Mouse (Mus musculus) heart, postnatal 0 days (tissue): ENCODE results near the gene Cyp1a2. TPM values are rescaled to one million over a fixed set of nuclear protein-coding genes. Genes with fewer than 3 reads are reported as not detected.
A peak's percentile ranks its signal among the peaks of the same experiment; 100 is the strongest.
"Not testable (repeated sequence)": the region's sequence is repeated elsewhere in the genome, so short reads cannot be mapped to it uniquely, and the experiment has no call there.

Experiments used
- ATAC-seq: fragments of 200-750 bp; cut with Nextera tagmentation; 2 replicates; pipeline ENCODE4 v1.8.0; 2017; ENCODE audit warnings: low read depth, moderate number of reproducible peaks, moderate library complexity; ENCODE audit not compliant: insufficient read depth
- DNase-seq: peaks from one replicate; pipeline ENCODE4 v3.0.0-alpha.2; 2016; ENCODE audit warnings: low spot score
- H3K27ac ChIP-seq: fragments of 300-500 bp; sonication (generic); 2 replicates; pipeline ENCODE4 v1.5.1; 2014; ENCODE audit warnings: low read depth, mild to moderate bottlenecking
- H3K27me3 ChIP-seq: fragments of 300-500 bp; sonication (generic); 2 replicates; pipeline ENCODE4 v1.6.1; 2014; ENCODE audit warnings: low read length, mixed read lengths; ENCODE audit not compliant: control insufficient read depth, insufficient read depth
- H3K36me3 ChIP-seq: fragments of 300-500 bp; sonication (generic); replicated peaks from 2 replicates; pipeline ENCODE4 v1.6.1; 2014; ENCODE audit warnings: low read length, mixed read lengths; ENCODE audit not compliant: control insufficient read depth, insufficient read depth
- H3K4me1 ChIP-seq: fragments of 300-500 bp; sonication (generic); 2 replicates; pipeline ENCODE4 v1.6.1; 2014; ENCODE audit warnings: antibody characterized with exemption; ENCODE audit not compliant: control insufficient read depth, insufficient read depth
- H3K4me2 ChIP-seq: fragments of 300-500 bp; sonication (generic); 2 replicates; pipeline ENCODE4 v1.6.1; 2014; ENCODE audit warnings: low read depth, mild to moderate bottlenecking, low read length, moderate library complexity
- H3K4me3 ChIP-seq: fragments of 300-500 bp; sonication (generic); 2 replicates; pipeline ENCODE4 v1.5.1; 2014; ENCODE audit warnings: low read depth, low read length
- H3K9ac ChIP-seq: fragments of 300-500 bp; sonication (generic); replicated peaks from 2 replicates; pipeline ENCODE4 v1.6.1; 2014; ENCODE audit warnings: low read depth, low read length, mixed read lengths
- H3K9me3 ChIP-seq: fragments of 300-500 bp; sonication (generic); replicated peaks from 2 replicates; pipeline ENCODE4 v1.6.1; 2016; ENCODE audit warnings: low read length; ENCODE audit not compliant: control insufficient read depth
- CTCF ChIP-seq: IDR thresholded peaks from 2 replicates; pipeline ENCODE4 v1.5.1; 2016; ENCODE audit warnings: antibody characterized with exemption, control low read depth, low read depth
- EP300 ChIP-seq: IDR thresholded peaks from 2 replicates; pipeline ENCODE4 v1.6.1; 2016; ENCODE audit warnings: antibody characterized with exemption, low read depth
- WGBS: fragments of 180-500 bp; shearing (Covaris S2); extraction: QIAGEN DNeasy Blood & Tissue Kit; methylation state at CpG from one replicate; pipeline ENCODE4 v1.1.7; 2014; 5-methylcytosine and 5-hydroxymethylcytosine counted together
- polyA plus RNA-seq: library from polyadenylated mRNA; unstranded; fragments of >200 nt; fragmentation: Nextera tagmentation; extraction: Ambion mirVana; gene quantifications from 2 replicates; pipeline ENCODE4 v1.2.1, GENCODE M21; 2015
- total RNA-seq: library from RNA; depleted of rRNA; stranded (reverse); fragments of >200 nt; gene quantifications from 2 replicates; pipeline ENCODE4 v1.2.3, GENCODE M21; 2014; ENCODE audit warnings: low replicate concordance

Gene Cyp1a2
- total and polyA plus RNA-seq, 2 experiments from 2014 or later: not detected

DNA sequence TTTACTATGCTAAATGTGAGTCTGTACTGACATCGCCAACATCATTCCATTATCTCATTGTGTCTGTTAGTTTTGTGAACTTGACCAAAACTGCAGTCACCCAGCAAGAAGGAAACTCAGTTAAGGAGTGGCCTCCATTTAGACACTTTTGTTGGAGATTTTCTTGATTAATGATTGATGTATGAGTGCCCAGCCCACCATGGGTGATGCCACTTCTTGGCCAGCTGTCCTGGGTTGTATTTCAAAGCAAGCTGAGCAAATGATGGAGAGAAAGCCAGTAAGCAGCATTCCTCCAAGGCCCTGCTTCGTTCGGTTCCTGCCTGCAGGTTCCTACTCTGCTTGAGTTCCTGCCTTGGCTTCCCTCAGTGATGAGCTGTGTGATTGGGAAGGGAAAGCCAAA, 37.2 kb upstream of the Cyp1a2 start:
- Histone ChIP-seq H3K4me3 (no peak overlapping the region), H3K27me3 (no peaks in the 10 kb centered on the region), H3K4me2 (no peak overlapping the region), H3K4me1 (peaks cover 19% of the 10 kb centered on the region), H3K27ac (no peak overlapping the region), H3K36me3 (peaks cover 46% of the 10 kb centered on the region), H3K9ac (no peak overlapping the region), H3K9me3 (no peaks in the 10 kb centered on the region)
- ATAC-seq (no peak), DNase-seq (no peak)
- no peak for TF ChIP-seq CTCF
- no peak for TF ChIP-seq EP300
- WGBS: 81% methylated on average over 3 of the region's 3 CpGs

DNA sequence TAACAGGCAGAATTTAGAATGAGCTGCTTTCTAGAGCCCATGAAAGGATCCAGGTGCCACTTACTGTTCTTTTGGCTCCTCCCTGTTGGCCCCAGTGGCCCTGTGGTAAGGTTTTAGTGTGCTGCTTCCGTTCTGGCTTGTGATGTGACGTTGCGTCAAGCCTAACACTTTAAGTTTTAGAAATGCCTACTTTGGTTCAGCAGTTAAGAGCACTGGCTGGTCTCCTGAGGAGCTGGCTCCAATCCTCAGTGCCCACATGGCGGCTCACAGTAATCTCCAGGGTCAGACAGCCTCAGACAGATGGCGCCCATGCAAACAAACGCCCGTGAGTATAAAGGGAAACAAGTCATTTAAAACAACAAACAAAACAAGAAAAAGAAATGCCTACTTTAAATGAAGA, 34.9 kb upstream of the Cyp1a2 start:
- Histone ChIP-seq H3K9me3 (no peaks in the 10 kb centered on the region), H3K27ac (no peak overlapping the region), H3K27me3 (no peaks in the 10 kb centered on the region), H3K9ac (no peak overlapping the region), H3K4me1 (peaks cover 8% of the 10 kb centered on the region), H3K36me3 (peaks cover 59% of the 10 kb centered on the region), H3K4me2 (no peak overlapping the region), H3K4me3 (no peak overlapping the region)
- DNase-seq (no peak), ATAC-seq (no peak)
- TF ChIP-seq EP300 (no peak), CTCF (no peak)
- WGBS: 91% methylated on average over 7 of the region's 7 CpGs

DNA sequence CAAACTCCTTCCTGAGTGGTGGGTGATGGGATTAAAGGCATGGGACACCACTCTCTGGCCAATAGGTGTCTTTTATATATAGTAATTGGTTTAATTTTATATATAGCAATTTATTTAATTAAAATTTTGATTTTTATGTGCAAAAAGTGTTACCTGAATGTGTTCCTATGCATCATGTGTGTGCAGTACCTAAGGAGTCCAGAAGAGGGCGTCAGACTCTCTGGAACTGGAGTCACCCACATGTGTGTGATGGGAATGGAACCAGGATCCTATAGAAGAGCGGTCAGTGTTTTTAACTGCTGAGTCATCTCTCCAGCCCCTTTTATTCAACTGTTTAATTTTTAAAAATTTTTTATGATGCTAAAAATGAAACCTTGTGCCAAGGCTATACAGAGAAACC, 28.7 kb upstream of the Cyp1a2 start:
- ATAC-seq (no peak), DNase-seq (no peak)
- Histone ChIP-seq H3K9me3 (peaks cover 4% of the 10 kb centered on the region; the same call in 1 of the 2 replicates), H3K9ac (no peak overlapping the region), H3K4me2 (no peak overlapping the region), H3K4me1 (peaks cover 4% of the 10 kb centered on the region), H3K27ac (no peak overlapping the region), H3K4me3 (no peak overlapping the region), H3K27me3 (no peaks in the 10 kb centered on the region), H3K36me3 (peaks cover 48% of the 10 kb centered on the region)
- TF ChIP-seq CTCF: no peak
- no peak for TF ChIP-seq EP300
- WGBS: 71% methylated on average over 2 of the region's 2 CpGs

DNA sequence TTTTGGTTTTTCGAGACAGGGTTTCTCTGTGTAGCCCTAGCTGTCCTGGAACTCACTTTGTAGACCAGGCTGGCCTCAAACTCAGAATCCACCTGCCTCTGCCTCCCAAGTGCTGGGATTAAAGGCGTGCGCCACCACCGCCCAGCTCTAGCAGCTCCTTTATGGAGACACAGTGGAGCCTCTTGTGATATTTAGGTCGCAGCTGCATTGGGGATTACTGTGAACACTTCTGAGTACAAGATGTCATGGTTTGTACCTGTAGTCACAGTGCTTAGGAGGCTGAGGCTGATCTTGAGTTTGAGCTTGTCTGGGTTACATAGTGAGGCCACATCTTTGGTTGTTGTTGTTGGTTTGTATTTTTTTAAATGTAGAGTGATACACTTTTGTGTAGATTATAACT, 26.7 kb upstream of the Cyp1a2 start:
- WGBS: 93% methylated on average over 5 of the region's 5 CpGs
- H3K27me3 ChIP-seq, ATAC-seq, H3K9me3 ChIP-seq, H3K9ac ChIP-seq, H3K4me1 ChIP-seq, DNase-seq, H3K4me3 ChIP-seq, H3K27ac ChIP-seq, H3K4me2 ChIP-seq: not testable (repeated sequence)
- peaks cover 28% of the 10 kb centered on the region for H3K36me3 ChIP-seq

DNA sequence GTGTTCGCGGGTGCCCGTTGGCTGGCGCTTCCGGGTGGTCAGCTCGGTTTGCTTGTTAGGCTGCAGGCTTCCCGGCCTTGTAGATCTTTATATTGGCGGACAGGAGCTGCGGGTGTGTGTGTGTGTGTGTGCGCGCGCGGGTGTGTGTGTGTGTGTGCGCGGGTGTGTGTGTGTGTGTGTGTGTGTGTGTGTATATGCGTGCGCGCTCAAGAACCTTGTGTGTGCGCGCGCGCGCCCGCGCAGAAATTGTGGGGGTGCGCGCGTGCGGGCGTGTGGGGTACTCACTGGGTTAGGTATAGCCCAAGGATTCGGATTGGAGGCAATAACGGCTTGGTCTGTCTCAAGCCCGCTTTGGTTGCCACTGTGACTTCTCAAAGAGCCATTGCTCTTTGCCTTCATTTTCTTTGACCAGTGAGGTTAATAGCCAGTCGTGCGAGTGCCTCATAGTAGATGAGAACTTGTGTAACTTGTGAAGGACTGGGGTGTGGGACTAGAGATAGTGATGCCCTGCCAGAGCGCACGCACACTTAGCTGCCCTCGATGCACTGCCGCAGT, 25.3 kb upstream of the Cyp1a2 start:
- DNase-seq: peak; percentile 18

DNA sequence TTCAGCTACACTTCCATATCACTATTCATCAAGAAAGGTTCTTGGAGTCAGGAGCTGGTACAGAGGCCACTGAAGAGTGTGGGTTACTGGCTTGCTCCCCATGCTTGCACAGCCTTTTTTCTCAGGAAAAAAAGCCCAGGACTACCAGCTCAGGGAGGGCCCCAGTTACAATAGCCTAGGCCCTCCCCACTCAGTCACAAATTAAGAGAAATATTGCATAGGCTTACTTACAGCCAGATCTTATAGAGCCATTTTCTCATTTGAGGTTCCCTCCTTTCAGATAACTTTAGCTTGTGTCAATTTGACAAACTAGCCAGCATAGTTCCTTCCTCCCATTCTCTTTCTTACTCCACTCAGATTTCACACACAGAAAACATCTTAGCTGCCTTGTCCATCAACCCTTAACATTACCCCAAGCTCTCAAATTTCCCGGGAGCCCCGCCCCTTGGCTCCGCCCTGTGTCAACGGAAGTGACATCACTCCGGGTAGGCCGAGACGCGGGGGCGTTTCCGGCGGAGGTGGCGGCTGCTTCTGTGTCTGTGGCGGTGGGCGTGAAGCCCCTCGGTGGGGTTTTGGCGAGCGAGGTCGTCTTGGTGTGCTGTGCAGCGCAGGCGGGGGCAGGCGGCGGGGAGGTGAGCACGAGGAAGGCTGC, 24.7 kb upstream of the Cyp1a2 start, which contains the start of gene Edc3:
TSS of gene Edc3 (plus strand) at position 473 of the 652 bp plus-strand sequence.
- H3K27me3 ChIP-seq: no peaks in the 10 kb centered on the region
- DNase-seq (peak; percentile 82), ATAC-seq (peak; percentile 95)
- peak within 1 kb of the TSS; percentile 85 for H3K4me3 ChIP-seq
- H3K36me3 ChIP-seq: peaks cover 13% of the 10 kb centered on the region; the same call in 1 of the 2 replicates
- WGBS: under 1% methylated on average over 22 of the region's 23 CpGs
- no peak for TF ChIP-seq CTCF
- TF ChIP-seq EP300: no peak
- H3K4me2 ChIP-seq: peak within 1 kb of the TSS; percentile 90
- H3K4me1 ChIP-seq: peaks cover 4% of the 10 kb centered on the region
- peak within 1 kb of the TSS; percentile 96 for H3K9ac ChIP-seq
- H3K9me3 ChIP-seq: peaks cover 4% of the 10 kb centered on the region; the same call in 1 of the 2 replicates
- H3K27ac ChIP-seq: peak within 1 kb of the TSS; percentile 91

More for the DNA sequence above, 25.3 kb upstream of the Cyp1a2 start:
- Histone ChIP-seq H3K4me3 (peak overlapping the region; percentile 85), H3K27ac (peak overlapping the region; percentile 91), H3K27me3 (no peaks in the 10 kb centered on the region), H3K9ac (peak overlapping the region; percentile 96), H3K4me2 (peak overlapping the region; percentile 90), H3K36me3 (peaks cover 18% of the 10 kb centered on the region; the same call in 1 of the 2 replicates), H3K9me3 (peaks cover 4% of the 10 kb centered on the region; the same call in 1 of the 2 replicates), H3K4me1 (peaks cover 4% of the 10 kb centered on the region)
- 2% methylated on average over 37 of the region's 39 CpGs for WGBS
- TF ChIP-seq CTCF: no peak
- TF ChIP-seq EP300: no peak
- peak; percentile 63 for ATAC-seq
